Mouse (Mus musculus): ENCODE results near the gene Afp.

The Afp gene

DNA sequence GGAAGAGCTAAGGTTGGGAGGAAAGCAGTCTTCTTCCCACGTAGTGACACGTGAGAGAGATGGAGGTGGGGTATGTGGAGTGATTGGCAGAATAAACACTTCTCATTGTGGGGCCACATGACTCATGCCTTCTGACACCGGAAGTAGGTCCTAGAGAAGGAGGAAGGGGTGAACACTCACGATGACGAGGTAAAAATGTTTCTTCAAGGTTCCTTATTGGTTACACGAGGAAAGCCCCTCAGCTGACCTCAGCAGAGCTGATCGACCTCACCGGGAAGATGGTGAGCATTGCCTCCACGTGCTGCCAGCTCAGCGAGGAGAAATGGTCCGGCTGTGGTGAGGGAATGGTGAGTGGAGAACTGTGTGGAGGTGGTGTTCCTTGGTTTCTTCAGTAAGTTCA is 14.2 kb downstream of the Afp start:
- in situ Hi-C loops (cut with MboI, MseI), result loop anchor here in 1 of 2 experiments (5.0 to 25.0 kb wide), 2 partner anchors 292 to 1717 kb away; no protein-coding TSS in a partner anchor

DNA sequence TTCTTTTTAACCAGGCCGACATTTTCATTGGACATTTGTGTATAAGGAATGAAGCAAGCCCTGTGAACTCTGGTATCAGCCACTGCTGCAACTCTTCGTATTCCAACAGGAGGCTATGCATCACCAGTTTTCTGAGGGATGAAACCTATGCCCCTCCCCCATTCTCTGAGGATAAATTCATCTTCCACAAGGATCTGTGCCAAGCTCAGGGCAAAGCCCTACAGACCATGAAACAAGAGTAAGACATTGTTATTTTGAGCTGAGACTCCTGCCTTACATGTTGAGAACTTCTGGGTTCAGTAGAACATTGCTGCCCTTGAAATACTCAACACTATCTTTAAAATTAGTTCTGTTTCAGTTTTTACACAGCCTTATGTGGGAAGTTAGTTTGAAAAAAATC is 16.0 kb downstream of the Afp start:
- in situ Hi-C loops (cut with MboI, MseI), result loop anchor here in 1 of 2 experiments (25.0 kb wide), 1 partner anchor 1719 kb away; no protein-coding TSS in a partner anchor

DNA sequence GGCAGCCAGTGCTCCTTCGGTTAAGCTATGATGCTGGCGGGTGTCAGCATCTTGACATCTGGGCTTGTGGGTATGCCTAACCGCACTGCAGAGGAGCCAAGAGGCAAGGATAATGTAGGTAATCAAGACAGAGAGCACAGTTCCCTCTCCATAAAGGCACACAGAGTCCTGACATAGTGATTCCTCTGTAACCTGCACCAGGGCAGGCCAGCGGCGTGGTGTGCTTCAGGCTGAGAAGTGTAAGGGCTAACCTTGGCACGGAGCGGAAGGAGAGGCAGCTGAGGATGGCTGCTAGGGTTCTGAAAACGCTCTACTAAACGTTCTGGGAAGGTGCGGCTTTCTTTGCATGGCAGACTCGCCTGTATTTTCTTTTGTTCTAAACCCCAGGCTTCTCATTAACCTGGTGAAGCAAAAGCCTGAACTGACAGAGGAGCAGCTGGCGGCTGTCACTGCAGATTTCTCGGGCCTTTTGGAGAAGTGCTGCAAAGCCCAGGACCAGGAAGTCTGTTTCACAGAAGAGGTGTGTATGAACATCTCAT is 16.9 kb downstream of the Afp start:
- in situ Hi-C loops (cut with MboI, MseI), result loop anchor here in 1 of 2 experiments (25.0 kb wide), 1 partner anchor 1720 kb away; no protein-coding TSS in a partner anchor

DNA sequence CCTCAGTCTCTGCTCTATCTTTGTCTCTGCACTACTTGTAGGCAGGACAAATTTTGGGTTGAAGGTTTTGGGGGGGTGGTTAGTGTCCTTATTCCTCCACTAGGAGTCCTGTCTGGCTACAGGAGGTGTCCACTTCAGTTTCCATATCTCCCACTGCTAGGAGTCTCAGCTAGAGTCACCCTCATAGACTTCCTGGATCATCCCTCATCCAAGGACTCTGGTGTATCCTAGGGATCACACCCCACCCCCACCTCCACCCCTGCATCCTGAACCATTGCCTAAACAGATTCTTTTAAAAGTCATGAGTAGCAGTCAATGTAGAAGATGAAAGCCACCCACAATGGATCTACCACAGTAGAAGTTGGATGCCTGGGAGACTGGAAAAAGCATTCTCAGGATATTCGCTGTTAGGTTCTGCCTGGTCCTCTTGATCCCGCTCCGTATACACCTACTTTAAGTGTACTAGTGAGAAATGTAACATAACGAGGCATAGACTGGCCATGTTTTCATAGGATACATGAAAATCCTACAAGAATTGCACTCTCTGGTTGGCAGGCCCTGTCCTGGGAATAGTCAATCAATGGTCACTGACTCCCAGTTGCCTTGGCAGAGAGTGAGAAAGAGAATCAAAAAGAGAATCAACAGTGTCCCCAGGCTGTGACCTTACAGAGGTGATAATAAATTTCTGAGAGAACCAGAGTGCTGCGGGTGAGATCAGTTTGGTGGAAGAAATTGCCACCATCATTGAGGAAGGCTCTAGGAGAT is 19.5 kb downstream of the Afp start:
- in situ Hi-C loops (cut with MboI, MseI), result loop anchor here in 1 of 2 experiments (25.0 kb wide), 1 partner anchor 1723 kb away; no protein-coding TSS in a partner anchor

DNA sequence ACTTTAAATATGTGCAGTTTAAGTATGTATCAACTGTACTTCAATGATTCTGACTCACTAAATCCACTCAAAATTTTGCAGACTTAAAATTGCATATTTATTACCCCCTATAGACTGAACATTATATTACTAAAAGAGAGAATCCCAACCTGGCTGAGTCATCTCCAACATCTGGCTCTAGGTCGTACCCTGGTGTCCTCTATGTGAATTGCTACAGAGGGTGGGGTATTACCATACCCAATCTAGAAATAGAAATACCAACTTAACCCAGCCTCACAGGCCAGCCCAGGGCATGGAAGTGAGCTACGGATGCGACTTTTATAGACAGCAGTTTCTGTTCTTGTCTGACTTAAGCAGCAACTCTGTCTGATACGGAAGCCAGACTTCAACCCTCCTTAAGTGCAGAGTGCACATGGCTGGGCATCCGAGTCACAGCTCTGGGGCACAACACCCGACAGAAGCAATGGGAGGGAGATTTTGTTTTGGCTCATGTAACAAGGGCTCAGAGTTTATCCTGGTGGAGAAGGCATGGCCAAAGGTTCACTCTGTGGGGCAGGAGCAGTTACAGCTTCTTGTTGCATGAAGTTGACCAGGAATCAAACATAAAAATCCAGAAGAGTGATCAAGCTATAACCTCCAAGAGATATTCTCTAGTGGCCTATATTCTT is 21.9 kb downstream of the Afp start:
- in situ Hi-C loops (cut with MboI, MseI), result loop anchor here in 1 of 2 experiments (25.0 kb wide), 1 partner anchor 1725 kb away; no protein-coding TSS in a partner anchor

DNA sequence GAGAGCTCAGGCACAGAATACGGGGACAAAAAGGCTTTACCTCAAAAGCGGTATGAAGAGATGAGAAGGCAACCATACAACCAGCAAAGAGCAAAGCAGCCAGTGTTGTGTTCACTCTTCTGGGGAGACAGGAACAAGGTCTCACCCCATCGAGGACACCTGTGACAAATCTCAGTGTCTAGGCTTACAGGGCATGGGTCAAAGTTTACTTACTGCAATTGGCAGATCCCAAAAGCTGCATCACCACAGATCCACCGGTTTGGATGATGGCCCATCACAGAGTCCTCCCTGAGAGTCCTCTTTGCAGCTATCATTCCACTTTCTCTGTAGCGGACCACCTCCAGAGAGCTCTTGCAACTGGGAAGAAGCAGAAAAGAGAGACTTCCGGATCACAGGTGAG is 25.0 kb downstream of the Afp start:
- in situ Hi-C loops (cut with MboI, MseI), result loop anchor here in 1 of 2 experiments (25.0 kb wide), 1 partner anchor 1728 kb away; no protein-coding TSS in a partner anchor

DNA sequence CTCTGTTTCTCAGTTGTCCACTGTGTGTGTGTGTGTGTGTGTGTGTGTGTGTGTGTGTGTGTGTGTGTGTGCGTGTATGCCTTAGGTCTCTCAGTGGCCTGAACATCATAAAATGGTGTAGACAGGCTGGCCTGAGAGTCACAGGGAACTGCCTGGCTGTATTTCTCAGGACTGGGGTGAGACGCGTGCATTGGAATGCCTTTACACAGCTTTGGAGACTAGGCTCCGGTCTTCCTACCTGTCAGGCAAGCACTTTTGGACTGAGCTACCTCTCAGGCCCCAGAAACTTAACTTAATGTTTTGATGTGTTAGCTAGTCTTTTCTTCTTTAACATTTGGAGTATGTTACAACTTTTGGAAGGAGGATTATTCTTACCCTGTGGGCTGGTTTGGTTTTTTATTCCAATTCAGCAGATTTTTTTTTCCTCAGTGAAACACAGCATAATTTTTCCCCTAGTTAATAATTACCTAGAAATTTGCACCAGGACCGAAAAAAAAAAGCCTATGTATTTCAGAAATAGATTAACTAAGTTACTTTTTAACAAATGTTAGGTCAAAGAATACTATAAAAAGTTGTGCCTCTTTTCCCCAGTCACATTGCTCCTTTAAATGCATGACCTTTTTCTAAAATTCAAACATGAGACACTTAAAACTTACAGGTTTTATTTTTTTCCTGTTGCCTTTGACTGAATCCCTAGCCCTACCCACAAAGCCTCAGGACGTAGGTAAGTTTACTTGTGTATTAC is 28.0 kb downstream of the Afp start, which contains the start of gene Afm:
Afm (plus strand) TSS at position 577 of the 745 bp plus-strand sequence.
- in situ Hi-C loops (cut with MboI, MseI), result loop anchor here in 1 of 2 experiments (25.0 kb wide), 1 partner anchor 1731 kb away; no protein-coding TSS in a partner anchor

DNA sequence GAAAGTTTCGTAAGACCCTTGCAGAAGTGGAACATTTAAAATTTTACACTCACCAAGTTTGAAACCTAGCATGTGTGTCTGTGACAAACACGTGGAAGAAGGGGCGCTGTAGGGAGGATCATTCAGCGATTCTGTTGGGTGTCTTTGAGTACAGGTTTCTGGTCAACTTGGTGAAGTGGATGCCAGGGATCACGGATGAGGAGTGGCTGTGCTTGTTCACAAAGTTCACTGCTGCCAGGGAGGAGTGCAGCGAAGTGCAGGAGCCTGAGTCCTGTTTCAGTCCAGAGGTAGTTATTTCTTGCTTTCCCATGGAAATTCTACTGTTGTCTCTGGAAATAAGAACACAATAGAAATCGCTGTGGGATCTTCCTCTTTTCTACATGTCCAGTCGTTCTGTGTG is 60.7 kb downstream of the Afp start:
- in situ Hi-C loops (cut with MboI, MseI), result no loop called here

DNA sequence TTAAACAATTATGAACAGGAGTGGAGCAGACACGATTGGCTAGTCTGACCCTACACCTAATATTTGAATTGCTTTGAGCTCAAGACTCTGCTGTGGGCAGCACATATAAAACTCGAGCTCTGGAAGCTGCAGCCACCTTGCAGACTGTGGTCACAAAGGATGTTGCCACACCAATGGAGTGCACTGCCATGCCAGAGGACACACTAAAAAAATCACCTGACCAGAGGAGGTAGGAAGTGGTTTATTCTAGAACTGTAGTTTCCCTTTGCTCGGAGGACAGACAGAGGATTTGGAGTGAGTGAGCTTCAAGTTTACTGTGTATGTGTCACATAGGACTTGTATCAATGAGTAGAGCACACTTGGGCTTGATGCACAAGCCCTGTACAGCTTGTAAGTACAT is 65.5 kb downstream of the Afp start:
- in situ Hi-C loops (cut with MboI, MseI), result no loop called here
